Mouse (Mus musculus): ENCODE measurements around the gene Tdo2. TPM values are rescaled to one million over a fixed set of nuclear protein-coding genes. Genes with fewer than 3 reads are reported as not detected.

The Tdo2 gene
- not detected for polyA plus RNA-seq (2015; fragmentation: Illumina TruSeq; extraction: RNeasy Lipid Tissue Mini Kit (QIAGEN cat#74804); ENCODE audit: insufficient read depth, low read depth, low replicate concordance)

GRCm38 (mm10) chr3:81976102-81976501, at the start of gene Tdo2:
Tdo2 (minus strand) TSS chr3:81976202.

GRCm38 (mm10) chr3:81981990-81982389, 6.0 kb upstream of the Tdo2 start, which contains the start of gene Asic5:
Asic5 (plus strand) TSS chr3:81982290.

GRCm38 (mm10) chr3:81932141-81933101, 43.6 kb downstream of the Tdo2 start, which contains the start of gene Ctso:
Ctso (plus strand) TSS chr3:81932601.

Other genes with a start within 250 kb of the Tdo2 start
- 9.4 TPM for gene Ctso, start 43.6 kb downstream of the Tdo2 start, polyA plus RNA-seq (2015; fragmentation: Illumina TruSeq; extraction: RNeasy Lipid Tissue Mini Kit (QIAGEN cat#74804); ENCODE audit: insufficient read depth, low read depth, low replicate concordance)
- gene Asic5, start 6.1 kb upstream of the Tdo2 start, polyA plus RNA-seq (2015; fragmentation: Illumina TruSeq; extraction: RNeasy Lipid Tissue Mini Kit (QIAGEN cat#74804); ENCODE audit: insufficient read depth, low read depth, low replicate concordance) = not detected
- 2.9 TPM for gene Gucy1b1, start 98.5 kb upstream of the Tdo2 start, polyA plus RNA-seq (2015; fragmentation: Illumina TruSeq; extraction: RNeasy Lipid Tissue Mini Kit (QIAGEN cat#74804); ENCODE audit: insufficient read depth, low read depth, low replicate concordance)
- 5.7 TPM for gene Gucy1a1, start 169.6 kb upstream of the Tdo2 start, polyA plus RNA-seq (2015; fragmentation: Illumina TruSeq; extraction: RNeasy Lipid Tissue Mini Kit (QIAGEN cat#74804); ENCODE audit: insufficient read depth, low read depth, low replicate concordance)

All from pancreas, adult 10 weeks (tissue).